Mouse (Mus musculus) layer of hippocampus, adult 11-12 months (tissue): ENCODE results near the gene Crtac1.

Source experiments
- DNase-seq: peaks from one replicate; pipeline ENCODE4 v3.0.0; 2022; ENCODE audit warnings: low spot score

Crtac1 gene

DNA sequence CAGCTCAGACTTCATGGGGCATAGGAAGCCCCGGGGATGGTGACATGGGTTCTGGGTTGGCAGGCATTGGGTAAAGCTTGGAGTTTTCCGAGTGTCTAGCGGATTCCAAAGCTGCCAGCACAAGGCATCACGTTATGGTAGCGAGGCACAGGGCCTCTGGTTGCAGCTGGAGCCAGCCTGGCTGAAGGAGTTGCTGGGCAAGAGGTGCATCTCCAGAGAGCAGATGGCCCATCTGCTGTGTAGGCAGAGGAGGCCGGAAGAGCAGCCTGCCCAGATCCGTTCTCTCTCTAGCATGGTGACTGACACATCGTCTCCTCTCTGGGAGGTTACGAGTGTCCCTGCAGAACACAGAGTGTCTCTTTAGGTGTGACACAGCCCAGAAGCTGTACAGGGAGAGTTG is 103.4 kb downstream of the Crtac1 start:
- peak; percentile 32 for DNase-seq

GRCm38 (mm10) chr19:42325894-42326293 is 105.7 kb downstream of the Crtac1 start:
- no peak for DNase-seq

DNA sequence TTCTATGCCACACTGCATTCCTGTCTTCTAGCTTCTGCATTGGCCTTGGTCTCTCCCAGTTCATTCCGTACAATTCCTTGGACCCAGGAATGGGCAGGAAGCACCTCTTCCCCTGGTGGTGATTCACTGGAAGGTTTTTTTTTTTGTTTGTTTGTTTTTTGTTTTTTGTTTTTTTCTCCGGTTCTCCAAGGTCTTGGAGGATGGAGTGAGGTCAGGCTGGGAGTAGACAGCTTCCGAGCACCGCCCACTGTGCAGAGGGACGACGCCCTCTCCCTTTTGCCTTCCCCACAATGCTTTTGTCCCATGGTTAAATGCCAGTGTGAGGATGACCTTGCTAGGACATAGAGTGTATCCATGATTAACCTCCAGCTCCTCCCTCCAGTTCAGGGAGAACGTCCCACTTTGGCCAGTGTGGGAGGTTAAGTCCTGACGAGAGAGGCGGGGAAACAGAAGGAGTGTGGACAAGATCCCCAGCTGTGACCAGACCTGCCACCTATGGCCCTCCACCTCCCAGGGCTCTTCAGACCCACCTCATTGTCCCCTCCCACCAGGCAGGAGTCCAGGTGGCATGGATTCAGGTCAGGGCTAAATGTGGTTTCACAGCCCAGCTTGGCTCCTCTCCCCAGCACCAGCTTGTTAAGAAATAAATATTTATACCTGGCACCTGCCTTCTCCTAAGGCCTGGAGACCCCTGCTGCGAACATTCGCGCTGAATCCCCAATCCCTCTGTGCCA is 109.1 kb downstream of the Crtac1 start:
- no peak for DNase-seq

DNA sequence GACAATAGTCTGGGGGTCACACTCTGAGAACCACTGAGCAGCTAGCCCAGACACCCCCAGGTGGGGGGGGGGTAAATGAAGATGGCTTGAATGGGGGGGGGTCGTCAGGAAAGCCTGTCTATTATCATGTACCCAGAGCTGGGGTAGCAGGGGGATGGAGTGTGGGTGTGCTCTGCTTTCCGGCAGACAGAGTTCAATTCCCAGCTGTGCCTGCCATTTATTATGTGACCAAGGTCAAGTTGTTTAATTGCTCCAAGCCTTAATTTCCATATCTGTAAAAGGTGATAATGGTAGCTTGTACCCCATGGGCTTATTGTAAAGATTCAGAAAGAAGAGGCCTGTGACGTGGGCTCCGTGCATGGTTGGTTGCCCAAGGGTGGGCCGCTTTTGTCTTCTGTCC is 109.6 kb downstream of the Crtac1 start:
- no peak for DNase-seq

GRCm38 (mm10) chr19:42317648-42318425 is 113.7 kb downstream of the Crtac1 start:
- DNase-seq, result peak; percentile 71

- DNase-seq, result peak; percentile 64
These were observed 114.6 kb downstream of the Crtac1 start for GRCm38 (mm10) chr19:42316998-42317397.

DNA sequence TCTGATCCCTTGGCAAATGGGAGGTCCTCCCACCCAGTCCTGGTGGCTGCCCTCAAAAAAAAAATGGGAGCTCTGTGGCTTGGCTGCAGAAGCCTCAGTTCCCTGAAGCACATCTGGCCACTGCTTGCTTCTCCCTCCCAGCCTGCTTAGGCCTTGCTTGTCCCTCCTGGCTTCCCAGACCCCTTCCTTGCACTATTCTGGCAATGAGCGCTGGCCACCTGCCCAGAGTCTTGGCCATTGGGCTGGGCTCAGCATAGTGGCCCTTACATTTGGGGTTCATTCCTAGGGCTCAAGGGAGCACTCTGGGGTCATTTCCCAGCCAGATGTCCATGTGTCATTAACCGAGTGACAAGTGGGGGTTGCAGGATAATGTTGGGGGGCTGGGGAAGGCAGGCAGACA is 115.1 kb downstream of the Crtac1 start:
- DNase-seq, result peak; percentile 62

GRCm38 (mm10) chr19:42315914-42316313 is 115.7 kb downstream of the Crtac1 start:
- peak; percentile 93 for DNase-seq

DNA sequence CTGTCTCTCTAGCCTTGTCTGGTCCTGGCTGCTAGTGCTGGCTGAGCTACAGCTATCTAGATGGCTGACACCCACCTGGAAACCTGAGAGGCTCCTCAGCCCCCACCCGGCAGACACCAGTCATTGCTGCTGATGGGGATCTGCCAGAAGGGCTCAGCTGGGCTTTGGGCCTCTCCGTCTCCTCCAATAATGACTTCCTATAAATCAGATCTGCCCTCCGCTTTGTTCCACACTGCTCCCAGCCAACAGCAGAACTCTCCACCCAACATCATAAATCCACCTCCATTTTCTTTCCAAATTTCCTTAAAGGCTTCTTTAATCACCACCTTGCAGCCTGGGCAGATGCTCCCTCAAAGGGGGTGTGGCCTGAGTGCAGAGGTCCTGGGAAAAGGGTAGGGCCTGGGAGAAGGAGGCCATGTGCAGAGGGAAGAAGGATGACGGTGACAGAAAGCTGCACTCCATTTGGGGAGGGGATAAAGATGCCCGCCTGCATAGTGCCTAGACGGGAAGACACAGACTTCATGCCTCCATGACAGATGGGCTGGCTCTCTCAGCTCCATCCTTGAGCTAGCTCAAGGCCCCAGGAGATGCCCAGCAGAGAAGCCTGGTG is 116.4 kb downstream of the Crtac1 start:
- no peak for DNase-seq

- no peak for DNase-seq
These were observed 119.4 kb downstream of the Crtac1 start for GRCm38 (mm10) chr19:42312191-42312590.

- no peak for DNase-seq
These were observed 120.3 kb downstream of the Crtac1 start for GRCm38 (mm10) chr19:42311332-42311731.

- DNase-seq, result no peak
These were observed 122.7 kb downstream of the Crtac1 start for GRCm38 (mm10) chr19:42308931-42309330.

DNA sequence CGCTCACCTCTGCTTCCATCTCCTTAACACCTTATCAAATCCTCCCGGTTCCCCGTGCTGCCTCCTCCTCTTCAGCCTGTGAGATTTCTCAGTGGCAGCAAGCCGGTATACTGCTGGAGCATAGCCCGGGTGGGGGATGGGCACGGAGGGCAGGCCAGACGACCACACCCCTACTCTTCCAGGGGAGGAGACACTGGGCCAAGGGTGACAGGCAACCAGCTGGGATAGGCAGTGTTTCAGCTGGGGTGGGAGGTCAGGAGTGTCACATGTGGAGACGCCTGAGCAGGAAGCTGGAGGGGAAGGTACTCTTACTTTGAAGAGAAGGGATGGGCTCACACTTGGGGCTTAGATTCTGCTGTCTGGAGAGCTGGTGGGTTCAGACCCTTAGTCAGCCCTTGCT is 124.6 kb downstream of the Crtac1 start:
- no peak for DNase-seq

DNA sequence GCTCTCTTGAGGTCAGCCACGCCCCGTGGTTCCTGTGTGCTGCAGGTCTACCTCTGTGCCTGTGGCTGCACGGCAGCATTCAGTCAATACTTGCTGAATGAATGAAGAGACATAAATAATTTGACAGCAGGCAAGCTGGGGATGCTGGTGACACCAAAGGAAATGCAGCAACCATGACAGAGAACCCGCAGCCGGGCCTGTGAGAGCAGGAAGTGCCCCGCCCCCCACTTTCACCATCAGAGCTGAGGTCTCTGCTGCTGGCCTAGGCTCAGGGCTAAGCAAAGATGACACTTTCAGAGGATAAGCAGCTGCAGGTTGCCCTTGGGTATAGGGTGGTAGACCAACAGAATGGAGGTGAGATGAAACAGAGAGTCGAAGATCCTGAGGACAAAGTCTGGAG is 125.4 kb downstream of the Crtac1 start:
- DNase-seq, result no peak

- no peak for DNase-seq
These were observed 125.8 kb downstream of the Crtac1 start for GRCm38 (mm10) chr19:42305746-42306145.

DNA sequence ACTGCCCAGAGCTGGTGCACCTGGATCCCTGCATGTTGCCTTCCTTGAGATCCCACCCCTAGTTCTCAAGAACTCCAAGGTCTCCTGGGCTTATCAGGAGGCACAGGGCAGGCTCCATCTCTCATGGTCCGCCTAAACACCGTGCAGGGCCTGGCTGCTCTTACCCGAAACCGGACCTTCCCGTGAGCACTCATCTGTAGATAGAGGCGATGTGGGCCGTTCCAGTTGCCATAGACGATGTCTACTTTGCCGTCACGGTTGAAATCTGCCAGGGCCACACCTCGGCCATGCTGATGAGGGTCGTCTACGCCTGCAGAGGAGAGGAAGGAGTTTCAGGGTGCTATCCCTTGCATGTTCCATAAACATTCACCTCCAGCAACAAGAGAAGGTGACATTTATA is 127.1 kb downstream of the Crtac1 start:
- no peak for DNase-seq

- no peak for DNase-seq
These were observed 128.3 kb downstream of the Crtac1 start for GRCm38 (mm10) chr19:42303210-42303813.

DNA sequence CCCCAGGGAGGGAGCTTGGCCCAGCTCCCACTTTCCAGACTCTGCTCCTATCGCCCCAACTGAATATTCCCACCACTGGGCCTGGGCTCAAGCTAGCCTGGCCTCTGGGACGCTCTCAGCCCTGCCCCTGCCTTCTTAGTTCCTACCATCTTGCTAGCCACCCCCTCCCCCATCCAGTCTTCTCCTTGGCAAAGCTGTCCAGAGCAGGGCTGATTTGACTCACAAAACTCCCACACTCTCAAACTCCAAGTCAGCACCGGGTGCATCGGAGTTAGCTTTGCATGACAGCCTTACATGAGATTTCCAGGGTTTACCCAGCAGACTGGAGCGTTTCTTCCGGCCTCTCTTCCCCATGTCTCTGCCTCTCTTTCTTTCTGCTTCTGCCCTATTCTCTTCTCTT is 138.4 kb downstream of the Crtac1 start:
- DNase-seq, result no peak

GRCm38 (mm10) chr19:42292106-42292505 is 139.5 kb downstream of the Crtac1 start:
- no peak for DNase-seq

DNA sequence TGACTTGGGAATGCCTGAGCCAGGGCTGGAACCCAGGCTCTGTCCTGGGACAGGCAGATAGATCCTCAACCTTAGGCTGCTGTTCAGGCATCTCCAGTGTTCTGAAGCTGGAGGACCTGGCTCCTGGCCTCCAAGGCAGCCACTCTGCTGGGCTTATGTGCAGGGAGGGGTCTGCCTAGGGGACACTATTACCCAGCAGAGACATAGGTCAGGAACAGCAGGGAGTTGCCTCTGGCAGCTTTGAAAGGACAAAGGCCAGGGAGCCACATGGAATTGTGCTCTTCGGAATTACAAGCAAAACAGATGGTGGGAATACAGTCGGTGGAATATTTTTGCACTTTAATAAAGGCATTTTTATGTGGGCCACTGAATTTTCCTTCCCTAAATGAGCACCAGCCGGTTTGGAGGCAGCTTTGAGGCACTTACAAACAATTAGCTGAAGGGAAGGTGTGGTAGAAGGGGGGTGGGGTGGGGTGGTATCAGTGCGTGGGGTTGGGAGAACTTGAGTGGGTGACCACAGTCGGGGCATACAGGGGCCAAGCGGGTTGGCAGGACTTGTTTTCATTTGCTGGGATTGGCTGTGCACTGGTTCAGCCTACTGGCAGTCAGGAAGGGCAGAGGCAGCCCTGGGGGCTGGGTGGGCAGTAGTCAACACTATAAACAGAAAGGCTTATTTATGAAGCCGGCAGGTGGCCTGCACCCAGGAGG is 140.5 kb downstream of the Crtac1 start:
- peak; percentile 25 for DNase-seq

- no peak for DNase-seq
These were observed 143.2 kb downstream of the Crtac1 start for GRCm38 (mm10) chr19:42288361-42288760.

DNA sequence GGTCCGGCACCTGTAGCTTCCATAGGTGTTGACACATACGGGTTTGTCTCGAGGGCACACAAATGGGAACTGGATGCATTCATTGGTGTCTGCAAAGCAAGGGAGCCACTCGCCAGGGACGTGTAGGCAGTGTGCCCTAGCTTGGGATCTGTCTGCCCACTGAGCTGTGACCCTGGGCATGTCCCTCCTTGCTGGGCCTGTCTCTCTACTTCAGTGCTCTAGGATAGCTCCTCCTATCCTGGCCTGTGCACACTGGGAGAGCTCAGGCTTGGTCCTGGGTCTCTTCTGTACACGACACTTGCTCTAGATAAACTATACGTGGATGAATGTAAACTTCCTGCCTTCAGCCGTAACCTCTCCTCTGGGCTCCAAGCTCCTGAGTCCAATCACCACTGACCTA is 147.4 kb downstream of the Crtac1 start:
- DNase-seq, result no peak
